Mouse (Mus musculus): Measurements from ENCODE around the gene Pcca. TPM values are rescaled to one million over a fixed set of nuclear protein-coding genes. Genes with fewer than 3 reads are reported as not detected.
A peak's percentile ranks its signal among the peaks of the same experiment; 100 is the strongest.

The Pcca gene
- polyA plus RNA-seq, 1 experiment from 2014 or later, result 29.9 TPM

DNA sequence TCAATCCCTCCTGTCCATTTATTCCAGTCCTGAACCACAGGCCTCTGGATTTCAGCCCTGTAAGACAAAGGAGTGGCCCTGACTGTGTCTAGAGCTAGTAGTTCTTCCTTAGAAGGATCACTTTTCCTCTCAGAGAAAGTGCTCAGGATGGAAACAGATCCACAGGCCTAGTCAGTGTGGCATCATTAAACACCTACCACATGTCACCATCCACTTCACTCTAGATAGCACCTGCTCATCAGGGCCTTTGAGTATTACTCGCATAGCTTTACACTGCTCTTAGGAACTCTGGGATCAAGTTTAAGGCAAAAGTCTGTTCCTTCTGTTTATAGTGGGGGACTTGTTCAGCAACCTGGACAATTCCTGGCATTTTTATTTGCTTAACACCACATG is 354.4 kb downstream of the Pcca start:
- Histone ChIP-seq H3K27me3 (ENCODE audit: control insufficient read depth, insufficient read depth, low read length) (no peaks in the 10 kb centered on the region), H3K9ac (replicated peaks; ENCODE audit: low read length) (no peak overlapping the region), H3K9me3 (ENCODE audit: control insufficient read depth, low read length) (no peaks in the 10 kb centered on the region), H3K4me3 (replicated peaks; ENCODE audit: low read depth, low read length) (no peak overlapping the region), H3K4me1 (ENCODE audit: control insufficient read depth, insufficient read depth, low read length) (peaks cover 7% of the 10 kb centered on the region; the same call in 1 of the 2 replicates), H3K4me2 (ENCODE audit: low read length) (no peak overlapping the region), H3K27ac (replicated peaks; ENCODE audit: low read depth, low read length) (no peak overlapping the region), H3K36me3 (ENCODE audit: control insufficient read depth, insufficient read depth, low read length) (no peaks in the 10 kb centered on the region)
- ATAC-seq (ENCODE audit: low FRiP score, low TSS enrichment) (no peak), DNase-seq (no peak)
- WGBS, result 95% methylated on average over 1 of the region's 1 CpGs

DNA sequence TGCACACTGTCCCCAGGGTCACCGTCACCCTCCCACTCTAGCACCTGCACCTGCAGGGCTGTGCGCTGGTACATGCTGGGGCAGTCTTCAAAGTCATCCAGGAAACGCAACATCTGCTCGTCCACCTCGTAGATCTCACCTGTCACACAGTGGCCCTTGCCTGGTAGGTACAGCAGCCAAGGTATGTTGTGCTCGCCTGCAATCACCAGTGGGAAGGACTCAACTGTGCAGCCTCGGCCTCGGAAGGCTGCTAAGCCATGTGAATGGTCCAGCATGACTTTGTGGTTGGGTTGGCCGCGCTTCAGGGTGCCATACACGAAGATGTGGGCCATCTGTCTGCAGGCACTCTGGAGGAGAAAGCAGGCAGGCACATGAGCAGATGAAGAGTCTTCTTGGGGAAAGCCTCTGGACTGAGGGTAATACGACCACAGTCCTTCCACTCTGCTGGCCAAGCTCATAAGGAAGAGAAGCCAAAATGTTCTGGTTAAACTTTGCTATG is 357.4 kb downstream of the Pcca start:
- no peak overlapping the region for H3K27ac ChIP-seq (replicated peaks; ENCODE audit: low read depth, low read length)
- H3K27me3 ChIP-seq (ENCODE audit: control insufficient read depth, insufficient read depth, low read length), result no peaks in the 10 kb centered on the region
- H3K4me2 ChIP-seq (ENCODE audit: low read length), result no peak overlapping the region
- no peaks in the 10 kb centered on the region for H3K36me3 ChIP-seq (ENCODE audit: control insufficient read depth, insufficient read depth, low read length)
- no peaks in the 10 kb centered on the region for H3K9me3 ChIP-seq (ENCODE audit: control insufficient read depth, low read length)
- no peak for ATAC-seq (ENCODE audit: low FRiP score, low TSS enrichment)
- H3K9ac ChIP-seq (replicated peaks; ENCODE audit: low read length), result no peak overlapping the region
- 95% methylated on average over 12 of the region's 12 CpGs for WGBS
- DNase-seq, result no peak
- no peaks in the 10 kb centered on the region for H3K4me1 ChIP-seq (ENCODE audit: control insufficient read depth, insufficient read depth, low read length)
- no peak overlapping the region for H3K4me3 ChIP-seq (replicated peaks; ENCODE audit: low read depth, low read length)

DNA sequence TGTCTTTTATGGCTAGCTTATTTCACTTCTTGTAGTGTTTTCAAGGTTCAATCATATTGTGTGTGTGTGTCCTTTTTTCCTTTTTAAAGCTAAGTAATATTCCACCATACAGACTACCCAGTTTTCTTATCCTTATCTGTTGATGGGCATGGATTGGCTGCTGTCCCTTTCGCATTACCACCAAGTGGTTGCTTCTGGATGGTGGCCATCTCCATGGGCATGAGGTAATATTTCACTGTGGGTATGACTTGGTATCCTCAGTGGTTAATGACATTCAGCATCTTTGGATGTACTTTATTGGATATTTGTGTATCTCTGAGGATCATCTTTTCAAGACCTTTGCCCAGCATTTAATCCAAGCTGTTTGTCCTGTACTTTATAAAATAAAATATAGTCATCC is 362.0 kb downstream of the Pcca start:
- DNase-seq (no peak), ATAC-seq (ENCODE audit: low FRiP score, low TSS enrichment) (no peak)
- Histone ChIP-seq H3K4me3 (replicated peaks; ENCODE audit: low read depth, low read length) (no peak overlapping the region), H3K4me1 (ENCODE audit: control insufficient read depth, insufficient read depth, low read length) (no peaks in the 10 kb centered on the region), H3K9me3 (ENCODE audit: control insufficient read depth, low read length) (no peaks in the 10 kb centered on the region), H3K36me3 (ENCODE audit: control insufficient read depth, insufficient read depth, low read length) (no peaks in the 10 kb centered on the region), H3K4me2 (ENCODE audit: low read length) (no peak overlapping the region), H3K9ac (replicated peaks; ENCODE audit: low read length) (no peak overlapping the region), H3K27me3 (ENCODE audit: control insufficient read depth, insufficient read depth, low read length) (no peaks in the 10 kb centered on the region), H3K27ac (replicated peaks; ENCODE audit: low read depth, low read length) (no peak overlapping the region)
- WGBS, result 90% methylated on average over 1 of the region's 1 CpGs

DNA sequence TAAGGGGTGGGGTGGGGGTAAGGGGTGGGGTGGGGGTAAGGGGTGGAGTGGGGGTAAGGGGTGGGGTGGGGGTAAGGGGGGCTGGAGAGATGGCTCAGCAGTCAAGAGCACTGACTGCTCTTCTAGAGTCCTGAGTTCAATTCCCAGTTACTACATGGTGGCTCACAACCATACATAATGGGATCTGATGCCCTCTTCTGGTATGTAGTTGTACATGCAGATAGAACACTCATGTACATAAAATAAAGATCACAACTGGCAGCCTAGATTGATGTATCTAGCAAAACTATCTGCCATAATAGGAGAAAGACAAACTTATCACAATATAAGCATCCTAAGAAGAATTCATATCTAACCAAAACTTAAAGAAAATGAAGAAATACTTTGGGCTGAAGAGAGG is 364.4 kb downstream of the Pcca start:
- Histone ChIP-seq H3K9ac (replicated peaks; ENCODE audit: low read length) (no peak overlapping the region), H3K9me3 (ENCODE audit: control insufficient read depth, low read length) (no peaks in the 10 kb centered on the region), H3K4me2 (ENCODE audit: low read length) (no peak overlapping the region), H3K36me3 (ENCODE audit: control insufficient read depth, insufficient read depth, low read length) (no peaks in the 10 kb centered on the region), H3K4me1 (ENCODE audit: control insufficient read depth, insufficient read depth, low read length) (no peaks in the 10 kb centered on the region), H3K27ac (replicated peaks; ENCODE audit: low read depth, low read length) (no peak overlapping the region), H3K4me3 (replicated peaks; ENCODE audit: low read depth, low read length) (no peak overlapping the region), H3K27me3 (ENCODE audit: control insufficient read depth, insufficient read depth, low read length) (no peaks in the 10 kb centered on the region)
- ATAC-seq (ENCODE audit: low FRiP score, low TSS enrichment), result no peak
- no peak for DNase-seq

DNA sequence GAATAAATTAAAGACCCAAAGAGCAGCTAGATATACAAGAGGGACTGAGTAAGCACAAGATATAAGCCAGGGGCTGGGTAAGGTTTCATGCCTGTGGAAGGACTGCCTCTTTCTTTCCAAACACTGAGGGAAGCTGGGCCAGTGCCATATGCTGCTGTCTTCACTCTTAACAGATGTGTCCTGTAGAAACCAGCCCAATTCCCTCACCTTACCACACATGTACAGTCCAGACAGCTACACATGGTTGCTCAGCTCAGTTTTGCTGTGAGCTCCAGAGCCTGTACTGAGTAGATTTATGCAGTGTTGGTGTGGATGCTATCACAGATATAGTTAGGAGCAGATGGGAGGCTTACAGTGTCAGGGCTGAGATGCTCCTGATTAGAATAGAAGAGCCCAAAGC is 366.6 kb downstream of the Pcca start:
- Histone ChIP-seq H3K36me3 (ENCODE audit: control insufficient read depth, insufficient read depth, low read length) (no peaks in the 10 kb centered on the region), H3K9ac (replicated peaks; ENCODE audit: low read length) (no peak overlapping the region), H3K27ac (replicated peaks; ENCODE audit: low read depth, low read length) (no peak overlapping the region), H3K9me3 (ENCODE audit: control insufficient read depth, low read length) (no peaks in the 10 kb centered on the region), H3K4me2 (ENCODE audit: low read length) (no peak overlapping the region), H3K27me3 (ENCODE audit: control insufficient read depth, insufficient read depth, low read length) (no peaks in the 10 kb centered on the region), H3K4me3 (replicated peaks; ENCODE audit: low read depth, low read length) (no peak overlapping the region), H3K4me1 (ENCODE audit: control insufficient read depth, insufficient read depth, low read length) (no peaks in the 10 kb centered on the region)
- DNase-seq (no peak), ATAC-seq (ENCODE audit: low FRiP score, low TSS enrichment) (peak; percentile 40; the same call in 1 of the 2 replicates)

DNA sequence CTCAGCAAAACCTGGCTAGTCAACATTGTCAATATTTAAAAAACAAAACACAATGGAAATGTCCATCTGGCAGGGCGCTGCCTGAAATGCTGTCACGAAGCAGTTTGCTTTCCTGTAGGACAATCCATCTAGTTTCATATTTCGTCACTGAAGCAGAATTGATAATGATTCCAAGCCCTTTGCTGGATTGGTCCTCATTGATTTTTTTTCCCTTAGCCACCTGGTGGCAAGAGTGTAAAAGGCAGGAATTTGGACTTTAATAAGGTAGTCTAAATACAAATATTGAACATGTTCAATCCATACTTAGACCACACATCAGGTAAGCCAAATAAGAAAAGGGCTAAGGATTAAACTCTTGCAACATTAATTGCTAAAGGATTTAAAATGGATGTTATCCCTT is 367.1 kb downstream of the Pcca start:
- ATAC-seq (ENCODE audit: low FRiP score, low TSS enrichment) (no peak), DNase-seq (peak; percentile 20)
- Histone ChIP-seq H3K9me3 (ENCODE audit: control insufficient read depth, low read length) (no peaks in the 10 kb centered on the region), H3K27me3 (ENCODE audit: control insufficient read depth, insufficient read depth, low read length) (no peaks in the 10 kb centered on the region), H3K36me3 (ENCODE audit: control insufficient read depth, insufficient read depth, low read length) (no peaks in the 10 kb centered on the region), H3K4me2 (ENCODE audit: low read length) (no peak overlapping the region), H3K9ac (replicated peaks; ENCODE audit: low read length) (no peak overlapping the region), H3K4me3 (replicated peaks; ENCODE audit: low read depth, low read length) (no peak overlapping the region), H3K27ac (replicated peaks; ENCODE audit: low read depth, low read length) (no peak overlapping the region), H3K4me1 (ENCODE audit: control insufficient read depth, insufficient read depth, low read length) (no peaks in the 10 kb centered on the region)
- 70% methylated on average over 3 of the region's 3 CpGs for WGBS

DNA sequence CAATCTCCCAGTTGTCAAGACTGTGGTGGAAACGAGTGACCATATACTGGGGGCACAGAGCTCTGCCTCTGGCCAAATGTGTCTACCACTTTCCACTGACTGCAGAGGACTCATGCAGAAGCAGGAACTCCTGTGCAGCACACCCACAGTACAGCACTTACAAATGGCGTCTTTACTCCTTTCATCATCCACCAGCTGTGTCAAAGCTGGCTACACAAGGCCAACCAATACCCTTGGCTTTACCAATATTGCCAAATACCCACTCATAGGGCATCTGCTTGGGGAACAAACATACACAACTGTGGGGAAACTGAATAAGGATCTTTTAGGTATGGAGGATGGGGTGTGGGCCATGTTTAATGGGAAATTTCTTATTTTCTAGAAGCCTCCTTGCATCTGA is 367.6 kb downstream of the Pcca start:
- WGBS, result 89% methylated on average over 2 of the region's 2 CpGs
- ATAC-seq (ENCODE audit: low FRiP score, low TSS enrichment), result no peak

DNA sequence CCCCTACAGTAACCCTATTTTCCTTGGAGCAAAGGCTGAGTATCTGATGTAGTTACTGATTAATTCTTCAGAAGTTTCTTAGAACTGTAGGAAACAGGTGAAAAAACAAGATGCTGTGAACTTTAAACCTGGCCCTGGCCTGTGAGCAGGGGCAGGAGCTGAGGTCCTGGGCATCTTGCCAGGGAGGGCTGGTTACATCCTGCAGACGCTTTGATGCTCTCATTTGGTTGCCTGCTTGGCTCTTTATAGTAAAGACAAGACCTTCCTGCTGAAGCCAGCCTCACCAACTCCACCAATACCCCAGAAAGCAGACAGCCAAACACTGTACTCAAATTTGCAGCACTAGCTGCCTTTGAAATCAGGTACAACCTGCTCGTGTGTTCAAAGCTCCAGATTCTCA is 368.0 kb downstream of the Pcca start:
- H3K4me3 ChIP-seq (replicated peaks; ENCODE audit: low read depth, low read length), result no peak overlapping the region
- peaks cover under 1% of the 10 kb centered on the region for H3K9me3 ChIP-seq (ENCODE audit: control insufficient read depth, low read length)
- ATAC-seq (ENCODE audit: low FRiP score, low TSS enrichment) (no peak), DNase-seq (peak; percentile 44)
- H3K27me3 ChIP-seq (ENCODE audit: control insufficient read depth, insufficient read depth, low read length), result no peaks in the 10 kb centered on the region
- H3K36me3 ChIP-seq (ENCODE audit: control insufficient read depth, insufficient read depth, low read length), result no peaks in the 10 kb centered on the region
- no peaks in the 10 kb centered on the region for H3K4me1 ChIP-seq (ENCODE audit: control insufficient read depth, insufficient read depth, low read length)
- H3K4me2 ChIP-seq (ENCODE audit: low read length), result no peak overlapping the region
- H3K27ac ChIP-seq (replicated peaks; ENCODE audit: low read depth, low read length), result no peak overlapping the region
- no peak overlapping the region for H3K9ac ChIP-seq (replicated peaks; ENCODE audit: low read length)
- whole genome bisulfite sequencing, result 85% methylated on average over 2 of the region's 2 CpGs

More for the DNA sequence above, 367.6 kb downstream of the Pcca start:
- Histone ChIP-seq H3K4me1 (ENCODE audit: control insufficient read depth, insufficient read depth, low read length) (no peaks in the 10 kb centered on the region), H3K4me2 (ENCODE audit: low read length) (no peak overlapping the region), H3K27me3 (ENCODE audit: control insufficient read depth, insufficient read depth, low read length) (no peaks in the 10 kb centered on the region), H3K27ac (replicated peaks; ENCODE audit: low read depth, low read length) (no peak overlapping the region), H3K9ac (replicated peaks; ENCODE audit: low read length) (no peak overlapping the region), H3K4me3 (replicated peaks; ENCODE audit: low read depth, low read length) (no peak overlapping the region), H3K9me3 (ENCODE audit: control insufficient read depth, low read length) (no peaks in the 10 kb centered on the region), H3K36me3 (ENCODE audit: control insufficient read depth, insufficient read depth, low read length) (no peaks in the 10 kb centered on the region)
- no peak for DNase-seq

DNA sequence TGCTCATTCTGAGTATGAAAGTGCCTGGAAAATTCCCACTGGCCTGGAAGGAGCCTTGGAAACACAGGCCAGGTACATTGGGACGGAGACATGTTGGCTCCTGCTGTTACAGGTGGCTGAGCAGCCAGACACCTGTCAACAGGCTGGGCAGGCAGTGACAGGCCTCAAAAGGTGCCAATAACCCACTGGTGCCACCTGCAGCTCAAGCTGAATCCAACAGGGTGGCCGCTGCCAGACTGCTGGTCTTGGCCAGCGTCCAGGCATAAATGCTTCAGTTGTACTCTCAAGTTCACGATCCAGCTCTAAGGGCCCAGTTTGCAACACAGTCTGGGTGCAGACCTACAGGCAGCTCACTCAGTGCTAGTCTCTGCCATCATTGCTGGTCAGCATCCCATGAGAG is 368.8 kb downstream of the Pcca start:
- Histone ChIP-seq H3K4me2 (ENCODE audit: low read length) (no peak overlapping the region), H3K9me3 (ENCODE audit: control insufficient read depth, low read length) (peaks cover 5% of the 10 kb centered on the region), H3K27ac (replicated peaks; ENCODE audit: low read depth, low read length) (no peak overlapping the region), H3K36me3 (ENCODE audit: control insufficient read depth, insufficient read depth, low read length) (no peaks in the 10 kb centered on the region), H3K9ac (replicated peaks; ENCODE audit: low read length) (no peak overlapping the region), H3K4me3 (replicated peaks; ENCODE audit: low read depth, low read length) (no peak overlapping the region), H3K4me1 (ENCODE audit: control insufficient read depth, insufficient read depth, low read length) (no peaks in the 10 kb centered on the region), H3K27me3 (ENCODE audit: control insufficient read depth, insufficient read depth, low read length) (no peaks in the 10 kb centered on the region)
- WGBS, result 72% methylated on average over 4 of the region's 4 CpGs
- ATAC-seq (ENCODE audit: low FRiP score, low TSS enrichment), result no peak
- DNase-seq, result peak; percentile 46
